Mouse (Mus musculus): ENCODE measurements around the gene Sarm1. TPM values are rescaled to one million over a fixed set of nuclear protein-coding genes. Genes with fewer than 3 reads are reported as not detected.

Sarm1 gene
- polyA plus RNA-seq, 1 experiment from 2014 or later, result 43.5 TPM

Other genes with a start within 250 kb of the Sarm1 start
- 55.1 and 57.4 TPM in 2 replicates for gene 2610507B11Rik, start 236.0 kb downstream of the Sarm1 start, polyA plus RNA-seq (2015; fragmentation: Nextera tagmentation; extraction: Ambion mirVana)
- 0.16 and 0.40 TPM in 2 replicates for gene BC030499, start 206.9 kb downstream of the Sarm1 start, polyA plus RNA-seq (2015; fragmentation: Nextera tagmentation; extraction: Ambion mirVana)
- 10.5 and 11.2 TPM in 2 replicates for gene Spag5, start 196.2 kb downstream of the Sarm1 start, polyA plus RNA-seq (2015; fragmentation: Nextera tagmentation; extraction: Ambion mirVana)
- 390 and 562 TPM in 2 replicates for gene Aldoc, start 174.8 kb downstream of the Sarm1 start, polyA plus RNA-seq (2015; fragmentation: Nextera tagmentation; extraction: Ambion mirVana)
- 101 and 107 TPM in 2 replicates for gene Pigs, start 169.3 kb downstream of the Sarm1 start, polyA plus RNA-seq (2015; fragmentation: Nextera tagmentation; extraction: Ambion mirVana)
- gene Unc119, start 154.3 kb downstream of the Sarm1 start, polyA plus RNA-seq (2015; fragmentation: Nextera tagmentation; extraction: Ambion mirVana), result 86.5 and 91.1 TPM in 2 replicates
- gene Foxn1, start 111.2 kb downstream of the Sarm1 start, polyA plus RNA-seq (2015; fragmentation: Nextera tagmentation; extraction: Ambion mirVana), result not detected in 2 replicates
- gene Slc13a2, start 75.5 kb downstream of the Sarm1 start, polyA plus RNA-seq (2015; fragmentation: Nextera tagmentation; extraction: Ambion mirVana), result not detected in 2 replicates
- gene Slc46a1, start 32.1 kb downstream of the Sarm1 start, polyA plus RNA-seq (2015; fragmentation: Nextera tagmentation; extraction: Ambion mirVana), result 27.8 and 31.1 TPM in 2 replicates
- 150 and 176 TPM in 2 replicates for gene Vtn, start 1.3 kb upstream of the Sarm1 start, polyA plus RNA-seq (2015; fragmentation: Nextera tagmentation; extraction: Ambion mirVana)
- gene Sebox, start 5.7 kb upstream of the Sarm1 start, polyA plus RNA-seq (2015; fragmentation: Nextera tagmentation; extraction: Ambion mirVana), result 0.11 and 0.20 TPM in 2 replicates
- gene Tmem199, start 14.4 kb upstream of the Sarm1 start, polyA plus RNA-seq (2015; fragmentation: Nextera tagmentation; extraction: Ambion mirVana), result 87.9 and 95.5 TPM in 2 replicates
- gene Poldip2, start 14.4 kb upstream of the Sarm1 start, polyA plus RNA-seq (2015; fragmentation: Nextera tagmentation; extraction: Ambion mirVana), result 189 and 196 TPM in 2 replicates
- 69.3 and 70.8 TPM in 2 replicates for gene Tnfaip1, start 38.6 kb upstream of the Sarm1 start, polyA plus RNA-seq (2015; fragmentation: Nextera tagmentation; extraction: Ambion mirVana)
- 118 and 124 TPM in 2 replicates for gene Ift20, start 38.6 kb upstream of the Sarm1 start, polyA plus RNA-seq (2015; fragmentation: Nextera tagmentation; extraction: Ambion mirVana)
- gene Tmem97, start 53.0 kb upstream of the Sarm1 start, polyA plus RNA-seq (2015; fragmentation: Nextera tagmentation; extraction: Ambion mirVana), result 44.0 and 48.3 TPM in 2 replicates
- 19.4 and 20.7 TPM in 2 replicates for gene Nlk, start 199.6 kb upstream of the Sarm1 start, polyA plus RNA-seq (2015; fragmentation: Nextera tagmentation; extraction: Ambion mirVana)

All from hindbrain, embryonic 16.5 days (tissue).